Mouse (Mus musculus): Measurements from ENCODE around the gene Fam126b. TPM values are rescaled to one million over a fixed set of nuclear protein-coding genes. Genes with fewer than 3 reads are reported as not detected.

Gene Fam126b
- polyA plus RNA-seq, 1 experiment from 2014 or later, result 9.8 TPM

DNA sequence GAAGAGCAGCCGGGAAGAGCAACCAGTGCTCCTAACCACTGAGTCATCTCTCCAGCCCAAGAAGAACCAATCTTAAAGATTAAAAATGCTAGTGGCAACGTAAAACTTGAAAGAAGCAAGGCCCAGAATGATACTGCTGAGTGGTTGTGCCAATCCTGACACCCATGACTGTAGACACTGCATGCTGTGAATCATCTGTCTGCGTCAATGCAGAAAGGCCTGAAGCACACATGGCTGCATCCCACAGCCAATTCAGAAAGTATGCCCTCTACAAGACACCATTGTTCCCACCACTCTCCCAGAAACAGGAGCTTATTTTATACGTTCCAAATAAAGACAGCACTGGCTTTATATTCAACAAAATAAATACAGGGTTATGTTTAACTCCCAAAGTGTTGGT is 103.5 kb downstream of the Fam126b start:
- Histone ChIP-seq H3K27me3 (no peaks in the 10 kb centered on the region), H3K4me1 (replicated peaks) (no peaks in the 10 kb centered on the region), H3K9me3 (no peaks in the 10 kb centered on the region), H3K9ac (no peak overlapping the region), H3K36me3 (peaks cover 78% of the 10 kb centered on the region), H3K4me3 (no peak overlapping the region), H3K4me2 (no peak overlapping the region), H3K27ac (replicated peaks) (no peak overlapping the region)
- no peak for ATAC-seq (ENCODE audit: low read depth)
- WGBS, result 91% methylated on average over 4 of the region's 4 CpGs

- Histone ChIP-seq H3K27me3 (no peaks in the 10 kb centered on the region), H3K4me3 (no peak overlapping the region), H3K27ac (replicated peaks) (no peak overlapping the region), H3K4me2 (no peak overlapping the region), H3K4me1 (replicated peaks) (no peaks in the 10 kb centered on the region), H3K9me3 (no peaks in the 10 kb centered on the region), H3K9ac (no peak overlapping the region), H3K36me3 (peaks cover 83% of the 10 kb centered on the region)
- ATAC-seq (ENCODE audit: low read depth), result no peak
- WGBS, result 96% methylated on average over 8 of the region's 8 CpGs
Measured at GRCm38 (mm10) chr1:58475662-58476061, 110.5 kb downstream of the Fam126b start.

Other genes starting within 250 kb of the Fam126b start
- gene Bzw1, start 193.4 kb downstream of the Fam126b start, polyA plus RNA-seq (2015; fragmentation: Nextera tagmentation; extraction: Ambion mirVana), result 339 and 361 TPM in 2 replicates
- gene Clk1, start 162.3 kb downstream of the Fam126b start, polyA plus RNA-seq (2015; fragmentation: Nextera tagmentation; extraction: Ambion mirVana), result 180 and 184 TPM in 2 replicates
- gene Nif3l1, start 141.2 kb downstream of the Fam126b start, polyA plus RNA-seq (2015; fragmentation: Nextera tagmentation; extraction: Ambion mirVana), result 53.8 and 56.6 TPM in 2 replicates
- 52.0 and 66.6 TPM in 2 replicates for gene Ppil3, start 140.8 kb downstream of the Fam126b start, polyA plus RNA-seq (2015; fragmentation: Nextera tagmentation; extraction: Ambion mirVana)
- gene Orc2, start 81.2 kb downstream of the Fam126b start, polyA plus RNA-seq (2015; fragmentation: Nextera tagmentation; extraction: Ambion mirVana), result 23.9 and 24.5 TPM in 2 replicates
- 211 and 220 TPM in 2 replicates for gene Ndufb3, start 61 bp upstream of the Fam126b start, polyA plus RNA-seq (2015; fragmentation: Nextera tagmentation; extraction: Ambion mirVana)
- gene Als2cr12, start 109.7 kb upstream of the Fam126b start, polyA plus RNA-seq (2015; fragmentation: Nextera tagmentation; extraction: Ambion mirVana), result not detected in 2 replicates
- 15.4 and 17.8 TPM in 2 replicates for gene Cflar, start 125.2 kb upstream of the Fam126b start, polyA plus RNA-seq (2015; fragmentation: Nextera tagmentation; extraction: Ambion mirVana)
- 8.1 and 8.8 TPM in 2 replicates for gene Casp8, start 209.1 kb upstream of the Fam126b start, polyA plus RNA-seq (2015; fragmentation: Nextera tagmentation; extraction: Ambion mirVana)

Data from neural tube, embryonic 13.5 days (tissue).